Mouse (Mus musculus) G1E (cell line): ENCODE measurements at regions not wholly inside any gene's neighbourhood (a gene's known extent, or its start where the extent isn't known, plus 50 kb on each side); places are given as distances from the start of the nearest gene placed in this dataset.

Source experiments
- CTCF ChIP-seq: IDR thresholded peaks from 2 replicates; pipeline ENCODE4 v1.5.1; 2012; ENCODE audit warnings: low read depth, low read length, inconsistent platforms, mixed read lengths
- POLR2AphosphoS5 ChIP-seq: IDR thresholded peaks from 2 replicates; pipeline ENCODE4 v1.6.1; 2012; ENCODE audit warnings: low read depth, low read length, inconsistent platforms; ENCODE audit not compliant: insufficient replicate concordance
- TAL1 ChIP-seq: conservative IDR thresholded peaks from 2 replicates; pipeline ENCODE4 v1.6.1; 2012; ENCODE audit warnings: low read depth, low read length, inconsistent platforms, mixed read lengths

DNA sequence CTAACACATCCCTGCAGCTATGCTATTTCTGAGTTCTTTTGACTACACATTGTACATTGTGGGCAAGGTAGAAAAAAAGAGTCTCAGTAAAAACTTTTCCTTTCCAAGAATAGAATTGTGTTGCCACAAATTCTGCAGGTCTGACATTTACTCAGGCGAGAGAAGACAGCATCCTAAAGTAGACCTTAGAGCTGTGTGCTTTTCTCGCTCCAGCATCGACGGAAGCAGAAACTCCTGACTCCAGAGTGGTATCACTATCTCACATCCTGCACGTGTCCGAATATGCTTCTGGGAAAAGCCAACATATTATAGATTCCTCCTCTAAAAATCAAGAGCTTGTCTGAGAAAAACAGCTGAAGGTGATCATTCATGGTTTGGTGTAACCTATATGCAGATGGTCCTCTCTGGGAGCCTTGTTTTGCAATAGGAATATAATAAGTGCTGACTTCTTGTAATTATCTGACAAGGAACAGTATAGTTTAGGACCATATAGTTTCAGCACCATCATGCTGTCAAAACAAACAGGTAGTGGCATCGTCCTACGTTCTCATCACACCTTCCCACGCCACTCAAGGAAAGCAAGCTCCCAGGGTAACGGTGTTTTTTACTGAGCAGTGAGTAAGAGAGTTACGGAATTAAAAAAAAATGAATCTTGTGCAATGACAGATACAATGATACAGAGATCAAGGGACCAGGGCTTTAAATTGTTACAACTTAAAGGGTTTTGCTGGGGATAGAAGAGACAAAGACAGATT lies 254.0 kb downstream of the Rnf144a start:
- TF ChIP-seq CTCF (no peak), TAL1 (no peak), POLR2AphosphoS5 (no peak)
